Mouse (Mus musculus) hindbrain, embryonic 10.5 days (tissue): ENCODE results near the gene Psmd6. TPM values are rescaled to one million over a fixed set of nuclear protein-coding genes. Genes with fewer than 3 reads are reported as not detected.

Source experiments
- polyA plus RNA-seq: library from polyadenylated mRNA; unstranded; fragments of >200 nt; fragmentation: Nextera tagmentation; extraction: Ambion mirVana; gene quantifications from 2 replicates; pipeline ENCODE4 v1.2.1, GENCODE M21; 2016

Psmd6 gene
- polyA plus RNA-seq, 1 experiment from 2014 or later: 285 TPM

Other genes with a start within 250 kb of the Psmd6 start
- gene Gm281, start 206.5 kb downstream of the Psmd6 start, polyA plus RNA-seq: 0.07 TPM in 1 of 2 replicates, not detected in the other
- gene Atxn7, start 159.5 kb downstream of the Psmd6 start, polyA plus RNA-seq: 3.1 and 3.5 TPM in 2 replicates
- 199 and 230 TPM in 2 replicates for gene Thoc7, start 159.1 kb downstream of the Psmd6 start, polyA plus RNA-seq
- not detected in 2 replicates for gene Olfr720, start 65.9 kb upstream of the Psmd6 start, polyA plus RNA-seq
- gene Olfr31, start 201.8 kb upstream of the Psmd6 start, polyA plus RNA-seq: not detected in 2 replicates
- gene Il3ra, start 225.3 kb upstream of the Psmd6 start, polyA plus RNA-seq: 2.1 and 5.2 TPM in 2 replicates